Mouse (Mus musculus): Measurements from ENCODE around the gene Stambpl1. TPM values are rescaled to one million over a fixed set of nuclear protein-coding genes. Genes with fewer than 3 reads are reported as not detected.

Stambpl1 gene
- total and polyA plus RNA-seq, 3 experiments = 3.7 to 5.9 (median 3.8) TPM

DNA sequence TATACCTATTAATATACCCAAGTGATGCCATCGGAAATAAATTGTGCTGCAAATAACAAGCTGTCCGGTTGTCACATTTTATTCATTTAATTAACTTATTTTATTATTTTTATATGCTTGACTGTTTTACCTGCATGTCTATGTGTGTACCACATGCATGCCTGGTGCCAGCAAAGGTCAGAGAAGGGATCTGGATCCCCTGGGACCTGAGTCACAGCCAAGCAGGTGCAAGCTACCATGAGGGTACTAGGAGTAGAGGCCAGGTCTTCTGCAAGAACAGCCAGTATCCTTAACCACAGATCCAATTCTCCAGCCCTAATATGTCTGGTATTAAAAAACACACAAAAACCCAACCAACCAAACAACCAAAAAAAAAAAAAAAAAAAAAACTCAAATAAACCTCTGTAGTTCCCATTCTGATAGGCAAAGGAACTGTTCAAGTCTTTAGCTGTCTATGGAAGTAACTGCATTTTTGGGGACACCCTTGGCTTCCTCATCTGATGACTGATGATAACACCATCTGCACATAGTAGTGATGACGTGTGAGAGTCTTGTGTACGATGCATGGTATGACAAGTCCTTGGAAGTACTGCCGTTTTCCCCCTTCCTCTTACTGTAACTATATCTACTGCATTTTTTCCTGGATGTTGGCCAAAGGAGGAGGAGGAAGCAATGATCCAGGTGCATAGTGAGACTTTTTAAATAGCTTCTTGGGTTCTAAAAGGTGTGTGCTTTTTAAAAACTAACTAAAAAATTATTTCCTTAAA, 48.4 kb downstream of the Stambpl1 start:
- no peak for DNase-seq

DNA sequence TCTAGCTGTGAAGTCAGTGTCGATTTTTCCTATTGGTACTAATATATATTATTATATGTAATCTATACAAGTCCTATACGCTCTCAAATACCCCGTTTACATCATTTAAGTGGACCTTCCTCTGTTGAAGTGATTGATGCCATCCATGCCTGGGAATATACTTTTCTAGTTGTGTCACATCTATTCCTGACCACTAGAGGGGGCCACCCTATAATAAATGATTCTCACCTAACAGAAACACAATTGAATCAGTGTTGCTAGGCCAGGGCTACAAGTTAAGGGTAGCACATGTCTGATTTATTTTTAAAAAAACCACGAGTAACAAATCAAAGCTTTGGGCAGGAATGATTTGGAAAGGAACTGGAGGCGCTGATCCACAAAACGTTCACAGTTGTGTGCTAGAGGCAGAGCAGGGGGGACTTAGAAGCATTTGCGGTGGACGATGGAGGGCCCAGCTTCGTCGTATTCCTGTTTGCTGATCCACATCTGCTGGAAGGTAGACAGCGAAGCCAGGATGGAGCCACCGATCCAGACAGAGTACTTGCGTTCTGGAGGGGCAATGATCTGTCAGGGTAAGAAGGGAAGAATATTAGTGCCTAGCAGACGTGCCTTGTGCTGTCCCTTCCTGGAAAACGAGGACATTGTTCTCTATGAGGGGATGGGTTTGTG, 49.4 kb downstream of the Stambpl1 start:
- DNase-seq = no peak

DNA sequence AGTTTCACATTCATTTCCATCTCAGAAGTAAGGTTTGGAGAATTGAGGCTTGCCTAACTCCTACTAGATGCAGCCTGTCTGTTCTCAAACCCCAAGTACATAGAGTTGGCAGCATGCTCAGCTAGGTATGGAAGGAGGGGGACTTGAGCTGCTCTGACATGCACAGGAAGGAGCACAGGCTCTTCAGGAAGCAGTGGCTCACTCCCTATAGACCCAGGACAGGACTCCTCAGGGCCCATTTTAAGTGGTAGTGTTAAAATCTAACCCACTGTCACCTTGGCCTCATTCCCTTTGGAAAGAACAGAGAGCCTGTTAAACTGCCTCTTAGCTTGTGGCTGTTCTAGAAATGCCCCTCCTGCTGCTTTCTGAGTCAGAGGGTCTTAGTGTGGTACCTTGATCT, 50.9 kb downstream of the Stambpl1 start:
- DNase-seq = no peak

DNA sequence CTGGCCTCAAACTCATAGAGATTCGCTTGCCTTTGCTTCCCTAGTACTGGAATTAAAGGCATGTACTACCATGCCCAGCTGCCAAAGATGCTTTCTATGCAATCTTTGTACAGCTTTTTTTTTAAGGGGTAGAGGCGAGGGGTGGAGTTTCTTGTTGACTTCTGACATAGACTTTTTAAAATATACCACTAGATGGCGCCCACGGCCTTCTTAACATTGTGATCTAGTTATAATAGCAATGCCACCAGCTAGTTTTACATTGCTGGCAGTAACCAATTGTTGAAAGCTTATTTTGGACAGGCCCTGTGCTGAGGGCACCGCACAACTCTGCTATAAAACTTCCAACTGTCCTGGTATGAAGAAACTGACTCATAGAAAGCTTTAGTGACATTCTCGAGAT, 52.0 kb downstream of the Stambpl1 start:
- DNase-seq = peak; percentile 54

DNA sequence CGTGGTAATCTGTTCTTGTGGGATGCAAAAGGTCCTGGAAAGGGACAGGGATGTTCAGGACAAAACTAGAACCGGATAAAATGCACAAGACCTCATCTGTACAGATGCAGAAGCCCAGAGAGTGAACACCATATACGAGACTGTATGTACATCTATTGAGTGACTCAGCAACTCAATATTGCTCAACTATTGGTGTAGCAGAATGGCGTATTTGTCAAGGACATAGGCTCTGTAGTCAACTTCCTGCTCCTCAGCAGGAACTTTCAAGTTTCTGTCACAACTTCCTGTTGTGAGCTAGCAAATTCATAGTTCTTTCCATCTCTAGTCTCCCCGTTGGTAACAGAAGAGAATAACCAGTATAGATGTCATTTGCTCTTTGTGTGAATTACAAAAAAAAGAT, 56.5 kb downstream of the Stambpl1 start:
- DNase-seq = no peak

DNA sequence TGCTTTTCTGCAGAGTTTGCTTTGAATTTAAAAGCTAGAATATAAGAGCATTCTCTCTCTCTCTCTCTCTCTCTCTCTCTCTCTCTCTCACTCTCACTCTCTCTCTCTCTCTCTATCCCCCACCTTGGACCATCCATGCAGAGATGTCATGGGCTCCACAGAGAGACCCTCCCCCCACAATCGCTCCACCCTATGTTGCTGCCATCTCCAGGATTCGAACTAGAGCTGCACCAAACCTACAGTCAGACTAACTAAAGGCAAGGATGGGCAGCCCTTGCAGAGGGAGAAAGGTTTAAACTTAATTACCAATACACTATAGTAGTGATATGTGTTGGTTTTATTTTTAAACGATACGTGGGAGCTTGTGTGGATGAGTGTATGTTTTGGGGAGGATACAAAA, 58.6 kb downstream of the Stambpl1 start:
- no peak for DNase-seq

DNA sequence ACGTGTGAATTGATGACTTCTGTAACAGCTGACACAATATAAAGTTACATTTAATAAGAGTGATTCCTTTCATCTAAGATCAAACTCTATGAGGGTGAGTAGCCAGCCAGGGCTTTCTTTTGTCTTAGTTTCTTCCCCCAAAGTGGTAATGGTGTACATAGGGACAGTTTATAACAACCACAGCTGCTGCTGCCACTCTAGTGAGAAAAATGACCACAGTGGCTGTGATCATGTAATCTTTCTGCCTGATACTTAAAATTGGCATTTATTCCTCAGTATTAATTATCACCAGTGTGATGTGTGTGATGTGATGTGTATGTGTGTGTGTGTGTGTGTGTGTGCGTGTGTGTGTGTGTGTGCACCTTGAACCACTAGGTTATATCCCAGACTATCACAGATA, 59.9 kb downstream of the Stambpl1 start:
- DNase-seq = no peak

DNA sequence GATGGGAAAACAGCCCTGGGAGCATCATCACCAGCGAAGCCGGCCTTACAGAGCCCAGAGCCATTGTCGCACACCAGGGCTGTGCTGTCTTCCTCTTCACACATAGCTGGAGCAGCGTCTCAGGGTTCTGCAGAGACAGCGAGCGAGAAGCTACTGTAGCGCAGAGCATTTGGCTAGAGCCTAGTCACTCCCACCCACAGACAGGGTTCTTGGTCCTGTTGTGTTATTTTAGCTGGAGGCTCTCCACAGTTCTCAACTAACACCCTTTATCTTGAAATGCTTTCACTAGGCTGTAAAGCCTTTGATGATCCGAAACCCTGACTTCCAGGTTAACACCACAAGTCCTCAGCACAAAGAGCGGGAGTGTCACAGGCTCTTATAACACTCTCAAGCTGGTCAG, 60.4 kb downstream of the Stambpl1 start:
- no peak for DNase-seq

DNA sequence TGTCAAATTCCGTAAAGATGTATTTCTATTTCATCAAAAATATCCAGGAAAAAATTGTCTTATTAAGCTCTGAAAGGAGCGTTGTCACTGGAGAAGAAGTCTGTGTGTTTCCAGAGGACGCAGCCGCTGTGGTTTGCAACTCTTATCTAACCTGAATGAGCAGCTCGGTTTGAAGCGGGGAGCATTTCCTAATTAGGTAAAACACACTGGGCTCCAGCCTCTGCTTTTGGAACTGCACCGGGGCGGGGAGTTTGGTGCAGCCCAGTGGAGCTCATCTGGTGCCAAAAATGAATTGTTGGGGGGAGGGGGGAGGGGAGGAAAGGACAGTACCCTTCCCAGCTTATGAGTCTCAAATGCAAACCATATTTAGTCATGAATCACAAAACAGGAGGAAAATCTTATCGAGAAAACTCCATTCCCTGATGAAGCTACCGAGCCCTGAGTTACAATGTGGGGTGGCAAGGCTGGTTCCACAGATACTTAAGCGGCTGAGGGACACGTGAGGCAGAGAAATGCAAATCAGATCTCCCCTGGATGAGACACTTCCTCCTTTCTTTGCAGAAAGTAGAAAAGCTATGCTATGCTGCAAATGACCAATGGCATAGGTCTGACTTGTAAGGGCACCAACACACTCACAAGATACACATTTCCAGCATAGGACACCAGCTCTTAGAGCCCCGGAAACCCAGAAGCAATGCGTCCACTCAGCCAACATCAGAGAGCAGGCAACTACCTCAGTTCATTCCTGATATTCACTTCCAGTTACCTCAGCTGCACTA, 62.3 kb downstream of the Stambpl1 start:
- DNase-seq = no peak

DNA sequence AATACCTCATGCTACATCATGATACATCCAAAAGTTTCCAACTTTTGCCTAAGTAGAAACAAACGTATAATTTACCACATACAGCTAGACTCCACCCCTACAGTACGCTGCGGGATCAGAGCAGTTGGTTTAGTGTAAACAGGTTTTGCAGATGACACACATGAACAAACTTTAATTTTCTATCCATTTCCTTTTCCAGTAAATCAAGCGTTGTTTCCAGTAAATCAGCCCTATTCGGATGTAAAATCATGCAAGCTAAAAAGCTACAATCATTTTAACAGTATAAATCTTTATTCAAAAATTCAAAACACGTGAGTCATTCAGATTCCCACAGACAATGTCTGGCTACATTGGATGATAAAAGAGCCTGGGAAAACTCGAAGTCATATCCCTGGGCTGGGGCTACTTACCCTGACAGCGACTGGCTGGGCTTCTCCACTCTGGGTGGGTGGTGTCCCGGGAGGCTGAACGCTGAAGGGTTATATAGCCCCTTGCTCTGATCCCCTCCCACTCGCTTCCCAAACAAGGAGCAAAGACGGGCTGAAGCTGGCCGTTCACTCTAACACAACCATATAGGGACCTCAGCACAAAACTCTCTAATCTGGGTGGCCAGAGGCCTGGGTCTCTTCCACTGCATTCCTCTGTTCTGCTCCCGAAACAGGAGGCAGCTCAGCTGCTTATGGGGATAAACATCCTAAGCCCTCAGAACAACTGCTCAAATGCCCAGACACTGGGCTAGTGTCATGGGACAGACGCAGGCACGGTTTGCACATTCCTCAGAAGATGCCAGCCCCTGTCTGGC, 63.1 kb downstream of the Stambpl1 start, which contains the start of gene Acta2:
Gene Acta2 (minus strand): TSS at position 711 of the 802 bp plus-strand sequence.
- no peak for DNase-seq

DNA sequence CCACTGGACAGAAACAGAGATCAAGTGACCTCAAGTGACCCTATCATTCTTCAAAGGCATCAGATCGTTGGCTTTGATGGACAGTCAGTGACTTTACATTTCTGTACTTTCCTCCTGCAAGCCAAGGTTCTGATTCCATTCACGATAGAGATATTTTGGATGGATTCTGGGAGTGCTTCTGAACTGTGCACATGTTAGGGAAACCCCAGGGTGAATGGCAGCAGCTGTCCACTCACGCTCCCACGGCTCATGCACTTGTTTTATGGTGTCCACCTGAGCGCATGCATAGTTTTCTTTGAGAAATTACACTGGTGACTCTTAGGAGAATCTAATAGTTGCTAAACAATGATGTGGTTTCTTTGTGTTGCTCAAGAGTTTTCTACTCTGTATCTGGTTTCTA, 64.1 kb downstream of the Stambpl1 start:
- DNase-seq = no peak

DNA sequence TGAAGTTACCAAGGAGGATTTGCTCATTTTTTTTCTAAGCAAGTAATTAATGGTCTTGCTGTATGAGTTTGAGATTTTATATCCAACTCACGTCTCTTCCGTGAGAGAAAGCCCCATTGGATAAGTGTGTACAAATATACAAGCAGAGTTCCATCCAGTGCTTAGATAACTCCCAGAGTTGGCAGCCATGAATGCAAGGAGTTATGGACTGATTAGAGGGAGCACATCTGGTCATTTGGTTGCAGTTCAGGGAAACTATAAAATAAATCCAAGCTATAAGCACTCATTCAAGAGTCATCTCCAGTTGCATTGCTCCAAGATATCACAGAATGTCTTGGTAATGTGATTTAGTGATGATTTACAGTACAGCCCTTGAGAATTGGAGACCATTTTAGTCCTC, 64.9 kb downstream of the Stambpl1 start:
- no peak for DNase-seq

DNA sequence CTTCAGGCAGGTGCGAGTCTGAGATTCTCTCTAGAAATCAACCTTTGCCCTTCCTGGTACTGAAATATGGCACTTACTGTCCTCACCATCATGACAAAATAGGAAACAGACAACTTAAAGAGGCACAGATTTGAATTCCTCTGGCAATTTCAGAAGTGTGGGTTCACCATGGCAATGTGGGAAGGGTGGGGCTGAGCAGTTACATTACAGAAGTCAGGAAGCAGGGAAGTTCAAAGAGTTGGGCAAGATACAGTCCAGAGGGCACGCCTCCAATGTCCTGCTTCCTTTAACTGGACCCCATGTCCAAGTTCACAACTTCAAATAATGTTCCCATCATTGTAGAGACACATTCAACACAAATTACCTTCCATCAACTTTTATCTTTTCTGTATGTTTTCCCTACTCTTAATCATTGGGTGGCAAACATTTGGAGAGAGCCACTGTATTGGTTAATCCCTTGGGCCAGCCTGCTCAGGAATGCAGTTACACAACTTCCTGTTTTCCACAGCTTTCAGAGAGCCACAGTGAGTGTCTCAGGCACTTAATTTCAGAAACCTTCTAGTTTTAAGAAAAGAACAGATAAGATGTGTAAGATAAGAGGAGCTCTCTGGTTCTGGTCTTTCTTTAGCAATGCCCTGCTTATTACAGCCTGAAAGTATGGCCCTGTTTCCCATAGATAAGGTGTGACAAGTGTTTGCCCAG, 70.4 kb downstream of the Stambpl1 start:
- DNase-seq = no peak

DNA sequence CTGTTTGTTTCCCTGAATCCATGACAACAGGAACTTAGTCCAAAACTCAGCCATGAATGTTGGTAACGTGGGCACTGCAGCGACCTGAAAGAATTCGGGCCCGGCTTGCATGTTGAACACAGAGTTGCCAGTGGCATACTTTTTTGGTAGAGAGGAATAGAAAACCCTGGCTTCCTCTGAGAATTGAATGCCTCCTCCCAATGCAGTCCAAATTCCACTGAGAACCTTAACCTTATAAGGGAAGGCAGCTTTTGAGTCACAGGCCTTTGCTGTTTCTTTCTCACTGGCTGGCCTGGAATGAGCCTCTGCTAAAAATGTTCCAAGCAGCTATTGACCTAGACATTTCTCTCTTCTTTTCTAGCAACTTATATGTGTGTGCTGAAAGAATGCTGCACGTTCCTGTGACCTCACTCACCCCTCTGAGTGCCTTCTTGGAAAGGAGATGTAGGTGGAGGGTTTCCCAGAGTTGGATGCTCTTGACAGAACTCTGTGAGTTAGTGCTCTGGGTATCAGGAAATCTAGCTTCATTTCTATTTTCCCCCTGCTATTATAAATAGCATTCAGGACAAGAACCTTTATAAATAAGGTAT, 73.7 kb downstream of the Stambpl1 start:
- peak; percentile 47 for DNase-seq

DNA sequence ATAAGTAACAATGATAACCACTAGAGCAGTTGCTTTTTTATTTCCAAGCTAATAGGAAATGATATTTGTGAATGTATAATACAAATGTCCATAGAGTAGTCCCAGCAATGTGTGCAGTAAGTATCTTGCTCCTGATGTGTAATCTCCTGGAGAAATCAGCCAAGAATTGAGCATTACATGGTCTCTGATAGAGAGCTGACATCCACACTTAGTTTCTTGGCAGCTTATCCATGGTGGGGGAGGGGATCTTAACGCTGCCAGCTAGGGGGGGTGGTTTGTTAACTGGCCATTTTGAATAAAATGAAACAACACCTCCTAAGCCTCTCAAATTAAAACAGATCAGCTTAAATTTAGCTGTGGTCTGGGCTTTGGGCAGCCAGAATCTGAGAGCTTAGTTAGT, 77.0 kb downstream of the Stambpl1 start:
- DNase-seq = no peak

DNA sequence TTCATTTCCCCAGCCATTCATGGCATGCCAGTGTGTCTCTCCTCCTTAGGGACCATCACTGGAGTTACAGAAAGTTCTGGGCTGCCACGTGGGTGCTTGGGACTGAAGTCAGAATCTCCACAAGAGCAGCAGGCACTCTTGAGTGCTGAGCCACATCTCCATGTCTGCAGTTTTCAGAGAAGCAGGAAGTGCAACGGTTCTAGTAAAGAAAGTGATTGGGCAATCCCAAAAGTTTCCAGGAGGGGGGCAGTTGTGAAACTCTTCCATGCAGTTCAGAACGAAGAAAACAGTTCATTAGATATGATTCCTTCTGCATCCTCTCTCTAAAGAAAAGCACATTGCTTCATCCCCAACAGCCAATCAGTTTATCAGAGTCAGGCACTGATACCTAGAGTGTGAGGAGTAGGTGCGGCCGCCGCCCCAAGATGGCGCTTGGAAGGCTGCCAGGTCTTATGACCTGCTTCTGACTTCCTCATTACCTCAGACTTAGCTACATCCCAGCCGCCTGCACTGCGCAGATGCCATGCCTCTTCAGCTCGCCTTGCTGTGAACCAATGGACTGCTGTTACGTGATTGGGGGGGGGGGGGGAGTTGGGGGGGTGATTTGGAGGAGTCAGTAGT, 78.2 kb downstream of the Stambpl1 start:
- no peak for DNase-seq

DNA sequence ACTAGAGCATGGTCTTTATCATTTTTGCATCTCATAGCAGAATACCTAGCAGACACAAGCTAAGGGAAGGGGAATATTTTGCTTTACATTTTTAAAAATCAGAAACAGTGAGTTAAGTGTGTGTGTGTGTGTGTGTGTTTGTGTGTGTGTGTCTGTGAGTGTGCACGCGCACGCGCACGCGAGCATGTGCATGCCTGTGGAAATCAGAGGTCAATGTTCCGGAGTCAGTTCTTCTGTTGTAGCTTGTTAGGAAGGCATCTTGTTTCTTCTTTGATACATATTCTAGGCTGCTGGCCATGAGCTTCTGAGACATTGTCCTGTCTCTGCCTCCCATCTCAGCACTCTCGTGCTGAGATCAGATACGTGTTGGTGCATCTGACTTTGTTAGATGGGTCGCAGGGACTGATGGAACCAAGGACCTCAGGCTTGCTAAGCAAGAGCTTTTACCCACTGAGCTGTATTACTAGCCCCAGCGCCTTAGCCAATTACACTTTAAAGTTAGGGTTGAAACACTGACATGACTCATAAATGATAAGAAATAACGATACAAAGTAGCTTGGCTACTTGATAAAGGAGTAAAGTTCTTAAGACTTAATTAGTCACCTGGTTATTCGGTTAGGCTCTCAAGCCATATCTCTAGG, 78.9 kb downstream of the Stambpl1 start:
- no peak for DNase-seq

DNA sequence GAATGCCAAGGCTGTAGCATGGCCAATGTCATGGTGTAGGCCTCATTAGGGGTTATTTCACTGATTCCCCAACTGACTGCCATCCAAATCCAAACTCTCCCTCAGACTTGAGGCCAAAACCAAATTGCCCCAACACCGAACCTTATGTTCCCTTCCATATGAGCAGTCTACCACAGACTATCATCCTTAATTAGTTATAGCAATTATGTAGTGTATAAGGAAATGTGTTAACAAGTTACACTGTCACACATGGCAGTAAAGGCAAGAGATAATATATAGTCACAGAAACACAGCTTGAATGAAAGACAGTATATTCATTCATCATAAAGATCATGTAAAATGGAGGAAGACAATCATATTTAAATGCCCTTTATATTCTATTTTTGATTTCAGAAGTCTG, 81.0 kb downstream of the Stambpl1 start:
- DNase-seq = no peak

DNA sequence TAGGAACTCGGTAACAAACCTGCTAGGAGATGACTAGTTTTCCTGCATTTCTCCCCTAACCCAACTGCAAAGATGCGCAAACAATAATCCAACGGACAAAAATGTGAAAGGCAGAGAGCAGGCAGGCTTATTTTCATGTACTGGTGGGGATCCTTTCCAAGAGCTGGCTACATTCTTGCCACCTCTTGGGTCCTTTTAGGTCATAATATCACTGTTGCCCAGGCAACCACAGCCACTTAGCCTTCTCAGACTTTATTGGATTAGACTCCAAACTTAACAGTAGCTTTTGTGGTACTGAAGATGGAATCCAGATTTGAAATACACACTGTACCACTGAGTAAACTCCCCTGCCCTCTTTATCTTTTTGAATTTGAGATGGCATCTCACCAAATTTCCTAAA, 86.0 kb downstream of the Stambpl1 start:
- DNase-seq = peak; percentile 11

DNA sequence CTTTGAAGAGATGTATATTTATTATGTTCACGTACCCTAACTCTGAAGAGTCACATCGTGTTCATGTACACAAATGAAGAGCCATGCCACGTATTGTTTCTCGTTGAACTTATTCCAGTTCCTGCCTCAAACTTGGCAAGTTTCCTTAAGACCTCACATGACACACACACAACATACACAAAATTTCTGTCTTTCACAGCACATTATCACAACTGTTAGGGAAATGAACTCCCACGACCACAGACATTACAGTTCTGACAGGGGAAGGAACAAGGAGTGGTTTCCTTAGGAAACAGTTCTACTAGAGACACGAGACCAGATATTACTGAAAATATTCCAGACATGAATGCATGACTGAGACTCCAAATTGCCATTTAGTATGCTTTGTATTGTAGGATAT, 91.6 kb downstream of the Stambpl1 start:
- DNase-seq = no peak
